Mouse (Mus musculus) C2C12 (cell line): ENCODE results near the gene Hoxd11. TPM values are rescaled to one million over a fixed set of nuclear protein-coding genes. Genes with fewer than 3 reads are reported as not detected.

Source experiments
- H3K27me3 ChIP-seq: one replicate; pipeline ENCODE4 v1.6.1; 2011; ENCODE audit not compliant: control insufficient read depth, insufficient read depth, insufficient read length
- H3K36me3 ChIP-seq: one replicate; pipeline ENCODE4 v1.6.1; 2011; ENCODE audit not compliant: control insufficient read depth, insufficient read depth
- H3K4me3 ChIP-seq: one replicate; pipeline ENCODE4 v1.5.1; 2011; ENCODE audit warnings: mild to moderate bottlenecking, control low read depth; ENCODE audit not compliant: poor library complexity, insufficient read depth, severe bottlenecking
- H3K79me2 ChIP-seq: one replicate; pipeline ENCODE4 v1.6.1; 2011; ENCODE audit not compliant: control insufficient read depth, insufficient read depth
- H3K79me3 ChIP-seq: one replicate; pipeline ENCODE4 v1.6.1; 2011; ENCODE audit warnings: low read depth, control low read depth
- H3ac ChIP-seq: one replicate; pipeline ENCODE3; 2011; ENCODE audit warnings: low read depth; ENCODE audit not compliant: control insufficient read depth, insufficient read length
- CEBPB ChIP-seq: IDR thresholded peaks from one replicate; pipeline ENCODE4 v1.6.1; 2011; ENCODE audit warnings: low read depth, mild to moderate bottlenecking, control low read depth, moderate library complexity
- CTCF ChIP-seq: IDR thresholded peaks from one replicate; pipeline ENCODE4 v1.5.1; 2011; ENCODE audit not compliant: control insufficient read depth, insufficient read depth, insufficient read length
- FOSL1 ChIP-seq: IDR thresholded peaks from one replicate; pipeline ENCODE4 v1.8.0; 2011; ENCODE audit warnings: mild to moderate bottlenecking, low read length; ENCODE audit not compliant: poor library complexity, insufficient read depth, severe bottlenecking
- MAX ChIP-seq: IDR thresholded peaks from one replicate; pipeline ENCODE4 v1.6.1; 2011; ENCODE audit warnings: mild to moderate bottlenecking, control low read depth
- MYOD1 ChIP-seq: IDR thresholded peaks from one replicate; pipeline ENCODE4 v1.6.1; 2011; ENCODE audit warnings: low read depth; ENCODE audit not compliant: control insufficient read depth, insufficient read length
- MYOG ChIP-seq: IDR thresholded peaks from one replicate; pipeline ENCODE4 v1.6.1; 2011; ENCODE audit not compliant: control insufficient read depth, insufficient read length; ENCODE audit errors: extremely low read depth
- USF1 ChIP-seq: IDR thresholded peaks from one replicate; pipeline ENCODE4 v1.6.1; 2011; ENCODE audit warnings: low read depth, mild to moderate bottlenecking, control low read depth, moderate library complexity
- polyA plus RNA-seq: library from polyadenylated mRNA; unstranded; fragments of >200 nt; fragmentation: generic; extraction: Trizol; gene quantifications from one replicate; pipeline ENCODE4 v1.2.1, GENCODE M21; 2012; ENCODE audit warnings: missing spikeins

Hoxd11 gene
- polyA plus RNA-seq, 1 experiment = not detected

GRCm38 (mm10) chr2:74732513-74733316 is 53.4 kb downstream of the Hoxd11 start:
- TF ChIP-seq MAX (no peak), USF1 (no peak), MYOD1 (no peak), FOSL1 (no peak), MYOG (no peak), CEBPB (no peak), CTCF (no peak)
- H3K36me3 ChIP-seq = no peaks in the 10 kb centered on the region
- H3K4me3 ChIP-seq = no peak overlapping the region
- H3ac ChIP-seq = no peak overlapping the region
- peaks cover 73% of the 10 kb centered on the region for H3K27me3 ChIP-seq
- H3K79me2 ChIP-seq = no peaks in the 10 kb centered on the region
- H3K79me3 ChIP-seq = no peaks in the 10 kb centered on the region

- Histone ChIP-seq H3K79me3 (no peaks in the 10 kb centered on the region), H3K4me3 (no peak overlapping the region), H3ac (no peak overlapping the region), H3K36me3 (no peaks in the 10 kb centered on the region), H3K27me3 (peaks cover 73% of the 10 kb centered on the region), H3K79me2 (no peaks in the 10 kb centered on the region)
- TF ChIP-seq CTCF (no peak), MYOD1 (no peak), MAX (no peak), CEBPB (no peak), FOSL1 (no peak)
These were observed 53.9 kb downstream of the Hoxd11 start for GRCm38 (mm10) chr2:74733317-74733661.

GRCm38 (mm10) chr2:74733765-74734164 is 54.4 kb downstream of the Hoxd11 start:
- Histone ChIP-seq H3K27me3 (peaks cover 73% of the 10 kb centered on the region), H3K79me3 (no peaks in the 10 kb centered on the region), H3ac (no peak overlapping the region), H3K36me3 (no peaks in the 10 kb centered on the region), H3K79me2 (no peaks in the 10 kb centered on the region), H3K4me3 (no peak overlapping the region)
- TF ChIP-seq USF1 (no peak), CTCF (no peak), FOSL1 (no peak), MYOG (no peak)

GRCm38 (mm10) chr2:74734451-74734850 is 55.1 kb downstream of the Hoxd11 start:
- Histone ChIP-seq H3K36me3 (no peaks in the 10 kb centered on the region), H3K27me3 (peaks cover 76% of the 10 kb centered on the region), H3K79me2 (no peaks in the 10 kb centered on the region), H3ac (no peak overlapping the region), H3K79me3 (no peaks in the 10 kb centered on the region), H3K4me3 (no peak overlapping the region)
- no peak for TF ChIP-seq MYOG
- no peak for TF ChIP-seq FOSL1
- no peak for TF ChIP-seq MAX
- no peak for TF ChIP-seq CTCF
- TF ChIP-seq MYOD1 = no peak
- TF ChIP-seq CEBPB = no peak
- TF ChIP-seq USF1 = no peak

GRCm38 (mm10) chr2:74734996-74735811 is 55.8 kb downstream of the Hoxd11 start:
- H3K79me3 ChIP-seq = no peaks in the 10 kb centered on the region
- TF ChIP-seq MYOD1 (no peak), USF1 (no peak), MYOG (no peak), MAX (no peak), CEBPB (no peak), FOSL1 (no peak)
- no peak overlapping the region for H3ac ChIP-seq
- no peak overlapping the region for H3K4me3 ChIP-seq
- no peaks in the 10 kb centered on the region for H3K36me3 ChIP-seq
- peaks cover 82% of the 10 kb centered on the region for H3K27me3 ChIP-seq
- no peaks in the 10 kb centered on the region for H3K79me2 ChIP-seq
